Mouse (Mus musculus) heart, adult 2 months (tissue): ENCODE data around the gene Unc5c.

ENCODE experiments used
- CTCF ChIP-seq: fragments of 200-600 bp; IDR thresholded peaks from 2 replicates; pipeline ENCODE4 v1.8.1; 2022; ENCODE audit warnings: antibody characterized with exemption, mild to moderate bottlenecking, moderate library complexity
- EP300 ChIP-seq: fragments of 200-500 bp; IDR thresholded peaks from 2 replicates; pipeline ENCODE4 v1.6.1; 2011; ENCODE audit warnings: low read depth, low read length, control low read depth; ENCODE audit not compliant: insufficient read depth
- POLR2A ChIP-seq: fragments of 200-500 bp; IDR thresholded peaks from 2 replicates; pipeline ENCODE4 v1.6.1; 2011; ENCODE audit warnings: mild to moderate bottlenecking, low read depth, low read length, control low read depth; ENCODE audit not compliant: insufficient read depth

DNA sequence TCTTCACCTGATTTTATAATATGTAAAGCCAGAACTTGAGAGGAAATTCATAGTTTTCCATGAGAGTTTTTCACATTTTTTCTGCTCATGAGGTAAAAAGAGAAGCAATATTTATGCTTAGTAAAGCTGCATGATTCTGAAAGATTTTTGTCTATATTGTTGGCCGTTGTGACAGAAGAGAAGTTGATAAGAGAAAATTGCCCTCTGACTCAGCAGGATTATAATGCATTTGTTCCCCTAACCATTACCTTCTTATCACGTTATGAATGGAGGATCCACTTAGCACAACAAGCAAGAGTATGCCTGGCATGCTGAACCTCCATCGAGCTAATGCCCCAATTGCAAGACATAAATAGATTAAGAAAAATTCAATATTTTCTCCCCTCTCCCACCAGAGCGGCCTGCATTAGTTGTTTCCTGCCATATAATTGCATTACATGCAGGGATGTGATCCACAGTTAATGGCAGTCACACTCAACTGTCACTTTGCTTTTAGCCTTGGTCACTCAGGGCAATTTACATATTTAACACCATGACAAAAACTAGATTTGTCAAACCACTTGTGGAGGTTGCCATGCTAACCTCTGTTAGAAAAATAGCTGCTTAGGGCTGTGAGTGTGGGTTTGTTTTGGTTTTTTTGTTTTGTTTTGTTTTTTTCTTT lies 37.0 kb downstream of the Unc5c start:
- TF ChIP-seq POLR2A (no peak), EP300 (no peak), CTCF (no peak)
